Mouse (Mus musculus): ENCODE measurements at regions not wholly inside any gene's neighbourhood (a gene's known extent, or its start where the extent isn't known, plus 50 kb on each side); places are given as distances from the start of the nearest gene placed in this dataset.

GRCm38 (mm10) chr3:62985033-62985432 is 256.3 kb upstream of the Mme start:
- 61% methylated on average over 4 of the region's 4 CpGs for WGBS
- Histone ChIP-seq H3K9ac (replicated peaks; ENCODE audit: low read depth, low read length) (no peak overlapping the region), H3K36me3 (ENCODE audit: control insufficient read depth, insufficient read depth) (no peaks in the 10 kb centered on the region), H3K4me3 (replicated peaks; ENCODE audit: low read length) (no peak overlapping the region), H3K27ac (ENCODE audit: low read length) (no peak overlapping the region), H3K4me2 (ENCODE audit: low read length) (no peak overlapping the region), H3K27me3 (replicated peaks; ENCODE audit: control insufficient read depth, insufficient read depth, low read length) (no peaks in the 10 kb centered on the region), H3K4me1 (replicated peaks; ENCODE audit: control insufficient read depth, insufficient read depth, low read length) (no peaks in the 10 kb centered on the region), H3K9me3 (ENCODE audit: control insufficient read depth, low read length) (no peaks in the 10 kb centered on the region)
- 0 out of 2 replicates have a peak, but pooled peaks have one; percentile 31 for ATAC-seq

DNA sequence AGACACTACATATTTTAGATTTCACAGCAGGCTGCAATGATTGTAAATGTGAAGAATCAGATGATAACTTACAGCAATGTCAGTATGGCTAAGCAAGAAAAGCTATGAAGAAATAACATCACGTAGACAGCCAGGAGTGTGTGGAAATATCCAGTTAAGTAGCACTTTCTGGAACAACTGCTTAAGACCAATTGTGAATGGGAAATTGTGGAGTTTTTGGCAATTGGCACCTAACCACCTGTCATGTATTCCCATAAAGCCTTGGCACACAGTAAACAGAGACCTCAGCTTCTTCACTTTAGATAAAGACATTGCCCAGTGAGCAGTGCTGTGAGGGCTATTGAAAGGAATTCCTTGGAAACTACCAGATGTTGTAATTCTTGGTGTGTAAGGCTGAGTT is 264.4 kb upstream of the Mme start:
- no peaks in the 10 kb centered on the region for H3K4me1 ChIP-seq (replicated peaks; ENCODE audit: control insufficient read depth, insufficient read depth, low read length)
- 89% methylated on average over 1 of the region's 1 CpGs for WGBS
- no peaks in the 10 kb centered on the region for H3K27me3 ChIP-seq (replicated peaks; ENCODE audit: control insufficient read depth, insufficient read depth, low read length)
- H3K9ac ChIP-seq (replicated peaks; ENCODE audit: low read depth, low read length), result no peak overlapping the region
- H3K4me2 ChIP-seq (ENCODE audit: low read length), result no peak overlapping the region
- ATAC-seq, result no peak
- H3K36me3 ChIP-seq (ENCODE audit: control insufficient read depth, insufficient read depth), result no peaks in the 10 kb centered on the region
- H3K4me3 ChIP-seq (replicated peaks; ENCODE audit: low read length), result no peak overlapping the region
- no peak overlapping the region for H3K27ac ChIP-seq (ENCODE audit: low read length)
- H3K9me3 ChIP-seq (ENCODE audit: control insufficient read depth, low read length), result no peaks in the 10 kb centered on the region

- no peak for ATAC-seq
- no peak overlapping the region for H3K27ac ChIP-seq (ENCODE audit: low read length)
These were observed 278.1 kb upstream of the Mme start for GRCm38 (mm10) chr3:62963244-62963643.

GRCm38 (mm10) chr3:62962608-62963007 is 278.7 kb upstream of the Mme start:
- Histone ChIP-seq H3K27ac (ENCODE audit: low read length) (no peak overlapping the region), H3K9me3 (ENCODE audit: control insufficient read depth, low read length) (no peaks in the 10 kb centered on the region), H3K4me2 (ENCODE audit: low read length) (no peak overlapping the region), H3K4me3 (replicated peaks; ENCODE audit: low read length) (no peak overlapping the region), H3K27me3 (replicated peaks; ENCODE audit: control insufficient read depth, insufficient read depth, low read length) (no peaks in the 10 kb centered on the region), H3K4me1 (replicated peaks; ENCODE audit: control insufficient read depth, insufficient read depth, low read length) (no peaks in the 10 kb centered on the region), H3K36me3 (ENCODE audit: control insufficient read depth, insufficient read depth) (no peaks in the 10 kb centered on the region), H3K9ac (replicated peaks; ENCODE audit: low read depth, low read length) (no peak overlapping the region)
- no peak for ATAC-seq
- 60% methylated on average over 4 of the region's 4 CpGs for WGBS

More at GRCm38 (mm10) chr3:62963244-62963643, 278.1 kb upstream of the Mme start:
- no peaks in the 10 kb centered on the region for H3K36me3 ChIP-seq (ENCODE audit: control insufficient read depth, insufficient read depth)
- H3K4me2 ChIP-seq (ENCODE audit: low read length), result no peak overlapping the region
- H3K9me3 ChIP-seq (ENCODE audit: control insufficient read depth, low read length), result no peaks in the 10 kb centered on the region
- no peak overlapping the region for H3K4me3 ChIP-seq (replicated peaks; ENCODE audit: low read length)
- no peak overlapping the region for H3K9ac ChIP-seq (replicated peaks; ENCODE audit: low read depth, low read length)
- 79% methylated on average over 1 of the region's 1 CpGs for WGBS
- no peaks in the 10 kb centered on the region for H3K27me3 ChIP-seq (replicated peaks; ENCODE audit: control insufficient read depth, insufficient read depth, low read length)
- H3K4me1 ChIP-seq (replicated peaks; ENCODE audit: control insufficient read depth, insufficient read depth, low read length), result no peaks in the 10 kb centered on the region

GRCm38 (mm10) chr3:62945356-62945755 is 296.0 kb upstream of the Mme start:
- no peaks in the 10 kb centered on the region for H3K4me1 ChIP-seq (replicated peaks; ENCODE audit: control insufficient read depth, insufficient read depth, low read length)
- no peaks in the 10 kb centered on the region for H3K27me3 ChIP-seq (replicated peaks; ENCODE audit: control insufficient read depth, insufficient read depth, low read length)
- no peaks in the 10 kb centered on the region for H3K9me3 ChIP-seq (ENCODE audit: control insufficient read depth, low read length)
- no peak overlapping the region for H3K27ac ChIP-seq (ENCODE audit: low read length)
- H3K4me3 ChIP-seq (replicated peaks; ENCODE audit: low read length), result no peak overlapping the region
- H3K9ac ChIP-seq (replicated peaks; ENCODE audit: low read depth, low read length), result no peak overlapping the region
- no peak overlapping the region for H3K4me2 ChIP-seq (ENCODE audit: low read length)
- no peak for ATAC-seq
- H3K36me3 ChIP-seq (ENCODE audit: control insufficient read depth, insufficient read depth), result no peaks in the 10 kb centered on the region

DNA sequence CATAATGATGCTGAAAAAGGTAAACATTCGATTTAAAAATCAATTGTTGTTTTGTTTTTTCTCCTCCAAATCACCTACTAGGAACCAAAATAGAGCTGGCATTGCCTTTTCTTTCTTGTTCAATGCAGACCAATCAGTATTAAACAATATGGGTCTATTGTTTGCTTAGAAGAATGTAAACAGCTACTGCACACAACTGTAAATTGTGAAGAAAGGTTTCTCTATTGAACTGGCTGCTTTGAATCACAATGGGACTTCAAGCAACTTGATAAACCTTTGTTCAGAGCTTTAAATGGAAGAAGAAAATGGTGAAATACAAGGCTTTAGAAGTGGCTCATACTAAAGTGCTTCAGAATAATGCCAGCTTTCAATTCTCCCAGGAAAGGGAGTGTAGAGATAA is 302.7 kb upstream of the Mme start:
- ATAC-seq, result no peak
- Histone ChIP-seq H3K27me3 (replicated peaks; ENCODE audit: control insufficient read depth, insufficient read depth, low read length) (no peaks in the 10 kb centered on the region), H3K4me2 (ENCODE audit: low read length) (no peak overlapping the region), H3K9ac (replicated peaks; ENCODE audit: low read depth, low read length) (no peak overlapping the region), H3K4me3 (replicated peaks; ENCODE audit: low read length) (no peak overlapping the region), H3K36me3 (ENCODE audit: control insufficient read depth, insufficient read depth) (no peaks in the 10 kb centered on the region), H3K9me3 (ENCODE audit: control insufficient read depth, low read length) (no peaks in the 10 kb centered on the region), H3K27ac (ENCODE audit: low read length) (no peak overlapping the region), H3K4me1 (replicated peaks; ENCODE audit: control insufficient read depth, insufficient read depth, low read length) (no peaks in the 10 kb centered on the region)
- 57% methylated on average over 1 of the region's 1 CpGs for WGBS

GRCm38 (mm10) chr3:62924441-62924840 is 316.9 kb upstream of the Mme start:
- ATAC-seq, result peak; percentile 49; the same call in 1 of the 2 replicates
- no peak overlapping the region for H3K9ac ChIP-seq (replicated peaks; ENCODE audit: low read depth, low read length)
- no peak overlapping the region for H3K27ac ChIP-seq (ENCODE audit: low read length)
- 14% methylated on average over 1 of the region's 1 CpGs for WGBS
- no peaks in the 10 kb centered on the region for H3K4me1 ChIP-seq (replicated peaks; ENCODE audit: control insufficient read depth, insufficient read depth, low read length)
- H3K4me3 ChIP-seq (replicated peaks; ENCODE audit: low read length), result no peak overlapping the region
- H3K9me3 ChIP-seq (ENCODE audit: control insufficient read depth, low read length), result no peaks in the 10 kb centered on the region
- H3K36me3 ChIP-seq (ENCODE audit: control insufficient read depth, insufficient read depth), result no peaks in the 10 kb centered on the region
- H3K4me2 ChIP-seq (ENCODE audit: low read length), result no peak overlapping the region
- H3K27me3 ChIP-seq (replicated peaks; ENCODE audit: control insufficient read depth, insufficient read depth, low read length), result no peaks in the 10 kb centered on the region

DNA sequence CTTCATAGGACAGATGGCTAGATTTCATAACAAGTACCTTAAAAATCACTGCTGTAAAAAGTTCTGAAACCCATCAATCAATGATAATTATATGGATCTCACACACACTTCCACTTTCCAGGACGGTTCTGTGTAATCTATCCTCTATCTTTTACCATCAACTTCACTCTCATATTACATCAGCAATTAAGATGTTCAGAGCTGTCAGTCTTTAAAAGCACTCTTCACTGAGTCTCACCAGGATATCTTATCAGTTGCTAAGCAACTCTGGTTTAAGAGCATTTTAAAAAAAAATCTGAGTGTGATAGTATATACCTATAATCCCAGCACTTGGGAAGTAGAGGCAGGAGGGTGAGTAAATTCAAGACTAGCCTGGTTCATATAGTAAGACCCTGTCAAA is 312.0 kb upstream of the Gpr149 start:
- WGBS, result 33% methylated on average over 1 of the region's 1 CpGs
- ATAC-seq, result peak; percentile 76

DNA sequence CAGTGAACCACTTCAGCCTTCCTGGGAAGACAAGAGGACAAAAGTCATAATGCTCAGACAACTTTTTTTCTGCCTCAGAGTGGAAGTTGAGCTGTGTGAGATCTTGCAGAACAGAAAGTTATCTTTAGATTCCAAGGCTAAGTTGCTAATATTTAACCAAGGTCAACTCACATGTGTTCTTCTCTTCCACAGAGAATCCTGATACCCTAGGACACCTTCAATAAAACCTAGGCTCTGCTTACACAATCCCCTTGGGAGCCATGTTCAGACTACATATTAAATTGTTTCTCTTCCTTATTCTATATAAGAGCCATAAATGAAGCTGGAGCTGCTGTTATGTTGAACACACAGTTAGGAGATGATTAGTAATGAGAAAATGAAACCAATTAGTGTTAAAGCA is 280.2 kb upstream of the Gpr149 start:
- no peaks in the 10 kb centered on the region for H3K27me3 ChIP-seq (replicated peaks; ENCODE audit: control insufficient read depth, insufficient read depth, low read length)
- ATAC-seq, result no peak
- H3K36me3 ChIP-seq (ENCODE audit: control insufficient read depth, insufficient read depth), result no peaks in the 10 kb centered on the region
- no peak overlapping the region for H3K9ac ChIP-seq (replicated peaks; ENCODE audit: low read depth, low read length)
- H3K9me3 ChIP-seq (ENCODE audit: control insufficient read depth, low read length), result no peaks in the 10 kb centered on the region
- H3K4me1 ChIP-seq (replicated peaks; ENCODE audit: control insufficient read depth, insufficient read depth, low read length), result no peaks in the 10 kb centered on the region
- no peak overlapping the region for H3K27ac ChIP-seq (ENCODE audit: low read length)
- no peak overlapping the region for H3K4me3 ChIP-seq (replicated peaks; ENCODE audit: low read length)
- no peak overlapping the region for H3K4me2 ChIP-seq (ENCODE audit: low read length)

More for the DNA sequence above, 312.0 kb upstream of the Gpr149 start:
- Histone ChIP-seq H3K4me2 (ENCODE audit: low read length) (no peak overlapping the region), H3K4me1 (replicated peaks; ENCODE audit: control insufficient read depth, insufficient read depth, low read length) (no peaks in the 10 kb centered on the region), H3K27me3 (replicated peaks; ENCODE audit: control insufficient read depth, insufficient read depth, low read length) (no peaks in the 10 kb centered on the region), H3K36me3 (ENCODE audit: control insufficient read depth, insufficient read depth) (no peaks in the 10 kb centered on the region), H3K9me3 (ENCODE audit: control insufficient read depth, low read length) (no peaks in the 10 kb centered on the region), H3K4me3 (replicated peaks; ENCODE audit: low read length) (no peak overlapping the region), H3K27ac (ENCODE audit: low read length) (no peak overlapping the region), H3K9ac (replicated peaks; ENCODE audit: low read depth, low read length) (no peak overlapping the region)

DNA sequence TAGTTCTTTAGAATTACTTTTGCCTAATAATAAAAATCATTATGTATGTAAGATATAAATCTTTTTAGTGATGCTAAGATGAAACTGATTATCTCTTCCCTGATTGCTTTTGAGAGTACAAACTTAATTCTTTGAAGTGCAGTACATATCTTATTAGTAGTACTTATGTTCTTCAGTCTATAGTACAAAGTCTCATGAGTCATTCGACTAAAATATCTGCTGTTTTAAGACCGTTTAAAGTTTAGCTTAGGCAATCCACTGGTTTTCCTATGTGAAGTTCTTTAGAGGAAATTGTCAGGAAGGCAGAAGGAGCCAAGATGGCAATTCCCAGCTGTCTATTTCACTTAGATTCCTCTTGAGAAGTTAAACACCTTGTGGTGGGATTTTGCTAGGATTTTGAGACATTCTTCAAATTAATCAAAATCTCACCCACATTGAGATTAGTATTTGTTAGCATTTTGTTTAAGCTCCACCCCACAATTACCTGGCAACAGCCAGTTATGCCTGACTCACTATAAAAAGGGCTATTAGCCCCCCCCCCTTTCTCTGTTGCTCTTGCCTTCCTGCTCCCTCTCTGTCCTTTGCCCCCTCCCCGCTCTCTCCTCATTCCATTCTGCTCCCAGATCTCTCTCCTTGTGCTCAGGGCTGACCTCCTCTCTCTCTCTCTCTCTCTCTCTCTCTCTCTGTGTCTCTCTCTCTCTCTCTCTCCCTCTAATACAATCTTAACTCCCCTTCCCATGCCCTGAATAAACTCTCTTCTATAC is 277.6 kb upstream of the Gpr149 start:
- Histone ChIP-seq H3K4me3 (replicated peaks; ENCODE audit: low read length) (no peak overlapping the region), H3K9ac (replicated peaks; ENCODE audit: low read depth, low read length) (no peak overlapping the region), H3K27ac (ENCODE audit: low read length) (no peak overlapping the region), H3K4me2 (ENCODE audit: low read length) (no peak overlapping the region), H3K9me3 (ENCODE audit: control insufficient read depth, low read length) (no peaks in the 10 kb centered on the region), H3K36me3 (ENCODE audit: control insufficient read depth, insufficient read depth) (no peaks in the 10 kb centered on the region), H3K4me1 (replicated peaks; ENCODE audit: control insufficient read depth, insufficient read depth, low read length) (no peaks in the 10 kb centered on the region), H3K27me3 (replicated peaks; ENCODE audit: control insufficient read depth, insufficient read depth, low read length) (no peaks in the 10 kb centered on the region)
- 81% methylated on average over 3 of the region's 3 CpGs for WGBS
- ATAC-seq, result no peak

All from forebrain, embryonic 16.5 days (tissue).